Mouse (Mus musculus) adrenal gland (tissue): Measurements from ENCODE around the gene Tmod2.
"Not testable (repeated sequence)": the region's sequence is repeated elsewhere in the genome, so short reads cannot be mapped to it uniquely, and the experiment has no call there.

ENCODE experiments used
- intact Hi-C: fragments of 180-260 bp; cut with DNase I; formaldehyde crosslinking; loops from one replicate; pipeline ENCODE4 v1.15.1; 2025

The Tmod2 gene

DNA sequence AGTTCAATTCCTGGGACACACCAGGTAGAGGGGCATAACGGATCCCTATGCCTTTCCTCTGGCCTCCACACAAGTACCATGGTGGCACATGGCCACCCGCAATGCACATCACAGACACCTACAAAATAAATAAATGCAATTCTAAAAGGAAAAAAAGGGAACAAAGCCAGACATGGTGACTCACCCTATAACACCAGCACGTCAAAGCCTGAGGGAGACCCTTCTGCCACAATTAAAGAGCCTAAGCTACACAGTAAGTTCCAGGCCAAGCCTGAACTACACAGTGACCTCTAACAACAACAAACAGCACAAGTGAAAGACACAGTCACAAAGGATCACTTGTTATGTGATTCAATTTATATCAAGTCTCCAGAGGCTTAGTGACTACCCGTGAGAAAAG is 57.4 kb downstream of the Tmod2 start:
- intact Hi-C loops: no loop called here

DNA sequence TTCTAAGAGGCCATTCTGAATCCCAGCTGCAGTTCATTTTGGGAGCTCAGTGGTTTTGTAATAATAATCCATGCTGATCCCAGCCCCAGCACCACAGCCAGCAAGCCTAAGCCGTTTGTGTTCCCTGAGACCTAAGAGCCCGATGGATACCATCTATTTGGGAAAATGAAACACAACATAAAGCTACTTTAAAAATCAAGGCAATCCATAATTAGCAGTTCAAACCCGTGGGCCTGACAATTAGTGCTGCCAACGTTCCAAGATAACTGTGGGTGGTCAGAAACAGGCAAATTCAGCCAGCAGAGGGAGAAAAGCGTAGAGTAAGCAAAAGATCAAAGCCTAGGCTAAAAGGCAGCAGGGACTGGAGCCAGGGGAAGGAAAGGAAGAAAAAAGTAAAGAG is 59.8 kb downstream of the Tmod2 start:
- intact Hi-C loops: no loop called here

DNA sequence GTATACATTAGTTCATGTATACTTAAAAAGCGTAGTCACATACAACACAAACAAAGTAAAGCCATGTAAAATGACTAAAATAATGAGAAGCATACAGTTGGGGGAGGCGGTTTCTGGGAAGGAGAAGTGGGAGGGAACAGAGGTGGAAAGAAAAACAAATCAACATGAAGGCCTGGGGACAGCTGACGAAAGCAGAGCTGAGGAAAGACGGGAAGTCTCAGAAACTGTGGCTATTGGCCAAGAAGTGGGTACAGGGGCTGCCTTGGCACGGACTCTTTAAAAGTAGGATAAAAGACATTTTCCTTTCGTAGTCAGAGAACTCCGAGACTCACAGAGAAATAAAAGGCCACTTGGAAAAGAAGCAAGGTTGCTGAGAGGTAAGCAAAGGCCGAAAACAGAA is 62.1 kb downstream of the Tmod2 start:
- intact Hi-C loops: no loop called here

DNA sequence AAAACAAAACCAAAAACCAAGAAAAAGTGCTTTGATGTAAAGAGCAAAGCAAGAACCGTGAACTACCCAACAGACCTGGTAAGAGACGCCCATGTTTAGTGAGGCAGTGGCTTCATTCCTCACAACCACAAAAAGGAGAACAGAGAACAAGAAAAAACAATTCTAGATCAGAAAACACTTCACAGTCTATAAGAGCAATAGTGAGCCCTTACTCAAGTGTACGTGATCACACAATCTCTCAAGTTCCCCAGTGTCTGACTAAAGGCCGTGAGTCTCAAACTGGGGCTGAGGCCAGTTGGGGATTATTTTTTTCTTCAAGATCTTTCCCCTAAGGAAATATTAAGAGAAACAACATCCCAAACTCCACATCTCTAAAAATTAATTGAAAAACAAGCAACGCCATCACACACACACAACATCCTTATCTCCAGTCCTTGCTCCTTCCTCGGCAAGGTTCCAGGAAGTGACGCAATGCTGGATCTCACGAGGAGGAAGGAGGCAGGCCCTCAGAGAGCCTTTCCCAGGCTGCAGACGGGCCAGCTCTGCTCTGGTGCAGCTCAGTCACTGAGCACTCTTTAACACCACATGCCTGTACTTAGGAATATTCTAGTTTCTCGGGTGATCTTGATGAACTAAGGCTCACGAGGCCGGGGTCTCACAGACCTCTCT is 64.1 kb downstream of the Tmod2 start:
- intact Hi-C loops: no loop called here

DNA sequence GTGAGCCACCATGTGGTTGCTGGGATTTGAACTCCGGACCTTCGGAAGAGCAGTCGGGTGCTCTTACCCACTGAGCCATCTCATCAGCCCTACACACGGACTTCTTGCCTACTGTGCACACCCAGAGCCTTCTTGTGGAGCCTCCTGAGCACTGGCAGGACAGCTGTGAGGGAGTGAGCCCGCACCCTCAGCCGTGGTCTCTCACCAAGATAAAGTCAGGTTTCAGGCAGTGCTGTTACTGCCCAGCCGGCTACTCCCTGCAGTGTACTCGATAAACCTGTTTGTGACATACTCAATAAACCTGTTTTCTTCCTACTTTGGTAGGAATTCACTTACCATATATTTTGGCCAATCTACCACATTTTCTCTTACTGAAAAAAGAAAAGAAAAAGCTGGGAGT is 65.6 kb downstream of the Tmod2 start:
- intact Hi-C loops: no loop called here

DNA sequence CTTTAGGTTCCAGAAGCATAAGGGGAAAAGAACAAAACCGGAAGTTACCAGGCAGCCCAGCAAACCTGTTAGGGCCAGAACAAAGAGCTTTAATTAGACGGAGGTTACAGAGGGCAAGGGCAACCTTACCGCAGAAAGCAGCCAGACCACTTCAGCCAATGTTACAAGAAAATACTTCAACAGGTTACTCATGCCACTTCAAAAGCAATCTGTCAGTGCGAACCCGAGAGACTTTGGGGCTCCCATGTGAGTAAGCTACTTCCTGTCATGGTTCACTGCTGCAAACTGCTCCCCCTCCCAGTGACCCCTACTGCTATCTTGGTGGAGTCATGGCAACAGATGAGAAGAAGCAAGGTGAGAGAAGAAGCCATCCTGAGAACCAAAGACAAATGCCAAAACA is 69.6 kb downstream of the Tmod2 start:
- intact Hi-C loops: no loop called here

DNA sequence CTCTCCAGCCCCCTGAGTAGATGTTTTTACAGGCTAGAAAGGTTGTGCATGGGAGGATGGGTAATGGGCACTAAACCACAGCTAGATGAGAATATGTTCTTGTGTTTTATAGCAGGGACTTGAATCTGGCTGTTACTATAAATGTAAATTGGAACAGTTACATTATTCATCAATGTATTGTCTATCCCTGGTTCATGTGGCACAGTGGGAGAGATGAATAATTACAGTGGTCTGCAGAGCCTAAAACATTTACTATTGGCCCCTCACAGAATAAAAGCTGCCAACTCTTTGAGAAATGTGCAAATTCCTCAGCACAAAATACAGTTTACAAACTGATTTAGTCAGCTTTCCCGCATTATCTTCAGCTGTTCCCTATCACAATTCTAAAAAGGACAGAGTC is 74.7 kb downstream of the Tmod2 start:
- intact Hi-C loops: no loop called here

DNA sequence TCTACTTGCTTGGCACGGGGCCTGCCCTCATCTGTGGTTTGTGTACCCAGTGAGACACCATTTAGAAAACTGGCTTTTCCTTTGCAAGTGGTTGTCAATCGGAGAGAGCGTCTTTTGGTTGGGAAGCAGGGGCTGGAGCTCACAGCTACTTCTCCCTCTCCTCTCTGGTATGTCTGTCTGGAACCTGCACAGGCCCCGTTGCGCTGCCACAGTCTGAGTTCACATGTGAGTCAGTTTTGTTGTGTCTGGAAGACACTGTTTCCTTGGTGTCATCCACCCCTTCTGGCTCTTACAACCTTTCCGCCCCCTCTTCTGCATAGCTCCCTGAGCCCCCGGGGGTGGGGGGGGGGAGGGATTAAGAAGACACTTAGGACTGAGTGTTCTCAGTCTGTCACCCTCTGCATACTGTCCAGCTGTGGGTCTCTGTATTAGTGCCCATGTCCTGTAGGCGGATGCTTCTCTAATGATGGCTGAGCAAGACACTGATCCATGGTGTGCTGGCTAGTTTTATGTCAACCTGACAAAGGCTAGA is 76.6 kb downstream of the Tmod2 start:
- intact Hi-C loops: no loop called here

DNA sequence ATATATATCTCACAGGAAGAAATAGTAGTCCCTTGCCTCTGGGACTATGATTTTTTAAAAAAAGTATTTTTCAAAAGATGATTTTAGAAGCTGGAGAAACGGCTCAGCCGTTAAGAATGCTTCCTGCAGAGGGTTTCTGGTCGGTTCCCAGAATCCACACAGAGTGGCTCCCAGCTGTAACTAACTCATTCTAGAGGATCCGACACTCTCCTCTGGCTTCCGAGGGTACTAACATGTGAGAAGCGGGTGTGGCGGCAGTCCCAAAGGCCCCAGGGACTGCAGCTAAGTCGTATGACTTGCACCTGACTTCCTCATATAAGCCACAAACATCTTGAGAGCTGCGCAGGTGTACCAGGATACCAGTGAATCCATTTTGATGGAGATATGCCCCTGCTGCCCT is 78.1 kb downstream of the Tmod2 start:
- intact Hi-C loops: not testable (repeated sequence)

DNA sequence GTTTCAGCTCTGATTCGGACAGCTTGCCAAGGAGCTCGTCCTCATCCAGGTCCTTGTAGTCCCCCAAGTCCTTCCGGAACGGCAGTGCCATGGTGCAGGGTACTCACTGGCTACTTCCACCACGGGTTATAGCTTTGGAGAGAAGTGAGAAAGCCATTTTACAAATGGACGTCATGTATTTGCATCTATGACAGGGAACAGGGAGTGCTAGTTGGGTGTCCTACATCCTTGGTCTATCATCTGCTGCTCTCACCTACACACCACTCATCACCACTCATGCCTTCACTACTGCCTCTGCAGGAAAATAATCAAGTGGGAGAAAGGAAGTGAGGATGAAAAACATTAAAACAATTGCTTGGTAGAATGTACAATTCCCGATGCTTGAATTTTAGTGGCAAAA is 78.7 kb downstream of the Tmod2 start:
- intact Hi-C loops: no loop called here

DNA sequence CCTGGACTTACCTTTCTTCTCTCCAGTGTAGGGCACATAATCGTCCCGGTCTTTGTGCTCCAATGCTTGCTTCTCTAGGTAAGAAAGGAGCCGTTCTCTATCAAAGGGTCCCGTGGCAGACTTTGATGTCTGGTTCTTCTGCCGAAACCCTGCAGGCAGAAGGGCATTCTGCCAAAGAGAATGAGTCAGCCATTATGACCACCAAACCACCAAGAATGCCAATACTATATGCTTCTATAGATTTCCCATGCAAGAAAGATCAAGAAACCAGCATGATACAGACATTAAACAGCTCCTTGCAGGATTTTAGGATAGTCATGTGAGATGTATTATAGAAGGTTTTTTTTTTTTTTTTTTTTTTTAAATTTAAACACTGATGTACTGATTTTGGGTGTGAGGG is 81.8 kb downstream of the Tmod2 start:
- intact Hi-C loops: no loop called here

DNA sequence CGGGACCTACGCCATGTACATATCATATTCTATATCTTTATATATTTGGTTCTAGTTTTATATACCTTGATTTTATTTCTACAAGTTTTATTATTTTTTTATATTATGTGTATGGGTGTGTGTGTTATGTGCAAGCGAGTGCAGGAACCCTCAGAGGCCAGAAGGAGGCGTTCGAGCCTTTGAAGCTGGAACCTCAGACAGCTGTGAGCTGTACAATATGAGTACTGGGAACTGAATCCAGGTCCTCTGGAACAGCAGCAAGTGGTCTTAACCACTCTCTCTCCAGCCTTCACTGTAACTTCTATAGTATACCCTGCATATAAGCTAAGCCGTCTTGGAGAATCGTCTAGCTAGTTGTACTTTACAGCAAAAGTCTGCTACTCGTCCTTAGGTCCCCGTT is 83.0 kb downstream of the Tmod2 start:
- intact Hi-C loops: no loop called here

DNA sequence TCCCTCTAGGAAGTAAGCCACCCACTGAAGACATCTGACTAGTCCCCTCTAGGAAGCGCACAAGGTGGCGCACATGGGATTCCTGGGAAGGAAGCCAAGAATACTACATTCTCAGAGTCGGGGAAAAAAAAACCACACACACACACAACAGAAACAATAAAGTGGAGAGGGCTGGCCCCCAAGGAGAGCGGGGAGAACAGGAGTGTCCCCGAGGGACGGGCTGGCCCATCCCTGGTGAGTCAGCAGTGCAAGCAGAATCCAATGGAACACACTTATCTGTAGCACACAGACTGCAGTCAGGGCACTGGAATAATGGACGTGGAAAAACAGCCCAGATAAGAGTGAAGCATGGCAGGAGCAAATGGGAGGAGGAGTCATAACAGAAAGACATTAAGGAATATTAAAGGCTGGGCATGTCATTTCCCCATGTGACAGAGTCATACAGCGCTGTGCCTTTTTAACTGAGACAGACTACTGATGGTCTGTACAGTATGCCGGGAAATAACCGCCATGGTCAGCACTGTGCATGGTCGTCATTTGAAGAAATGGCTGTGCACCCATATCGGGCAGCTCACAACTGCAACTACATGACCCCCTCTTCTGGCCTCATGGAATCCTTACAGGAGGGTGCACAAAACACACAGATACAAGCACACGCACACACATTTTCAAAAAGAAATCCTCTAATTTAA is 83.6 kb downstream of the Tmod2 start:
- intact Hi-C loops: no loop called here

DNA sequence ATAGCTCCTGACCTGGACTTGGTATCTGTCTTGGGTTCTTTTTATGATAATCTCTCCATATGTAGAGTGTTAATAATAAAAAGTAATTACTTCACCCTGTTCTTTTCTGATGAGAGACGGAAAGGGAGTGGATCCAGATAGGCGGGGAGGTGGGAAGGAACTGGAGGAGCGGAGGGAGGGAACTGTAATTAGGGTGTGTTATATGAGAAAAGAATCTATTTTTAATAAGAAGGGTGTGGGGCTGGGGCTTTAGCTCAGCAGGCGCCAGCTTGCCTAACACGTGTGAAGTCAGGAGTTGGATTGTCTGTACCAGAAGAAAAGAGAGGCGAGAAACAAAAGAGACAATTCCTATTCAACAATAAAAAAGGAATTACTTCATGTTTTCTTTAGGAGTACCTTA is 87.5 kb downstream of the Tmod2 start:
- intact Hi-C loops: no loop called here

DNA sequence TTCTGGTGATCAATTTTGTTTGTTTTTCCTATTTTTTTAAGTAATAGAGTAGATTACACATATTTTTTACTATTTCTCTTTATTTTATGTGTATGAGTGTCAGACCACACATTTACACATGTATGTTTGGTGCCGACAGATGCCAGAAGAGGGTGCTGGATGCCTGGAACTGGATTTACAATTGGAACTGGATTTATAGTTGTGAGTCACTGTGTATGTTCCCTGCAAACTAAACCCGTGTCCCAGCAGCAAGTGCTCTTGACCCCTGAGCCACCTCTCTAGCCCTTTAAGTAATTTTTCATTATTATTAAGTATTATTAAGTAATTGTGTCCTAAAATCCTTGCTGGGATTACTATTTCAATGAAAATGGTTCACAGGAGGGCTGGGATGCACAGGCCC is 88.9 kb downstream of the Tmod2 start:
- intact Hi-C loops: no loop called here

DNA sequence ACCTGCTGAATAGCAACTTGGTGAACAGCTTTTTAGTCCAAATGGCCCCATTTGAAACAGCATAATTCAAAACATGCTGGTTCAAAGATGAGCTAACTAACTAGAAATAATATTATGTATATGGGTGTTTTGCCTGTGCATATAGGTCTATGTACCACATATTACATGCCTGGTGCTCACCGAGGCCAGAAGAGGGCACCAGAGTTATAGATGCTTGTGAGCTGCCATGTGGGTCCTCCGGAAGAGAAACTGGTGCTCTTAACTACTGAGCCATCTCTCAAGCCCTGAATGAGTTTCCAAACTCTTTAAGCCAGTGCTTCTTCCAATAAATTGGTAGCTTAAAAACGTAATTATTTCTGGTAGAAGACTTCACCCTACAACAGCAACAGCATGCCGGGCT is 89.3 kb downstream of the Tmod2 start:
- intact Hi-C loops: loop anchor here (2.0 kb wide), 1 partner anchor 61 kb away; no protein-coding TSS in a partner anchor

DNA sequence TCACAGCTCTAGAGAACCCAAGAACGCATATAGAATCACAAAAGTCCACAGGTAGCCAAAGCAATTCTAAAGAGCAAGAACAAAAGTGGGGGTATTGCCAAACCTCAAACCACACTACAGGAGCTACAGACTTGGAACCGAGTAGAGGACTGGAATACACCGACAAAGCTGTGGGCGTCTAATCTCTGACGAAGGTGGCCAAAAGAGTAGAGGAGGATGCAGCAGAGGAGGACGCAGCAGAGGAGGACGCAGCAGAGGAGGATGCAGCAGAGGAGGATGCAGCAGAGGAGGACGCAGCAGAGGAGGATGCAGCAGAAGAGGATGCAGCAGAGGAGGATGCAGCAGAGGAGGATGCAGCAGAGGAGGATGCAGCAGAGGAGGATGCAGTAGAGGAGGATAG is 90.2 kb downstream of the Tmod2 start:
- intact Hi-C loops: loop anchor here (2.0 kb wide), 1 partner anchor 62 kb away; no protein-coding TSS in a partner anchor

DNA sequence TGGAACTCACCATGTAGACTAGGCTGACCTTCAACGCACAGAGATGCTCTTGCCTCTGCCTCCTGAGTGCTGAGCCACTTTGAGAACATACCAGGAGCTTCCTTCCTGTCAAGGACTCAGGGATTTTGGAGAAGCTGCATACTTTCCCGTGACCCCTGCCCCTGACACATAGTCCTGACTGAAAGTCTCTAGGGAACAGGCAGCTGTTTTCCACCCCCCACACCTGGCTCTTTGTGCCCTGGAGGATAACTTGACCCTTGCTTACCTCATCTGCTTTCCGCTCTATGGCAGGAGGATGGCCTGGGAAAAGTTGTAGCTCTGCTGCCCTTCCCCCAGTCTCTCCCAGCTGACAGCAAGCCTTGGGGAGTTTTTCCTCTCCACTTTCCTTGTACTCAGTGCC is 93.4 kb downstream of the Tmod2 start:
- intact Hi-C loops: loop anchor here (10.0 kb wide), 1 partner anchor 233 kb away; no protein-coding TSS in a partner anchor
